Mouse (Mus musculus) granulocyte monocyte progenitor cell, adult 5-6 weeks (primary cell): ENCODE measurements around the gene Hmcn1. TPM values are rescaled to one million over a fixed set of nuclear protein-coding genes. Genes with fewer than 3 reads are reported as not detected.
A peak's percentile ranks its signal among the peaks of the same experiment; 100 is the strongest.

Experiments used
- ATAC-seq: replicated peaks from 2 replicates; pipeline ENCODE4 v1.8.0; 2016; ENCODE audit warnings: mild to moderate bottlenecking, moderate TSS enrichment, inconsistent platforms; ENCODE audit not compliant: poor library complexity, severe bottlenecking
- total RNA-seq, 2 experiments: library from RNA; stranded (forward) in 1 of 2; stranded (reverse) in 1 of 2; fragments of 200-712, 200-1000 nt in 1 of 2; fragments of >200 nt in 1 of 2; fragmentation: Nextera tagmentation in 1 of 2; gene quantifications; 2 replicates each; pipeline ENCODE4 v1.2.3; 2014 to 2017

The Hmcn1 gene
- total RNA-seq, 2 experiments from 2014 or later: not detected

DNA sequence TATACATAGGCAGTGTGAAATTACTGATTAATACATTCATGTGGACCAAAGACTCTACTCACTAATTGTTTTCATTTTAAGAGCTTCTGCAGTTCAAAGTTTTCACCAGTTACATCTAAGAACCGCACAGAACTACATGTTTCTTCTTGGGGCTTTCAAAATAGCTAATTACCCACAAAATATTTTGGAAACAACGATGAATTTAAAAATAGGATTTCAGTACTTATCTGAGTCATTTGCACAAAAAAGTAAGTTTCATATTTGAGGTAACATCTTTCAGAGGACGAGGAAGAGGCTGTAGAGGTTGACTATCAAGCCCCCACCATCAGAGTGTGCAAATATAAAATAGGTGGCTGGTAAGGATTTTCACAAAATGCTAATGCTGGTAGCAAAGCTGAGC is 295.5 kb downstream of the Hmcn1 start:
- no peak for ATAC-seq

DNA sequence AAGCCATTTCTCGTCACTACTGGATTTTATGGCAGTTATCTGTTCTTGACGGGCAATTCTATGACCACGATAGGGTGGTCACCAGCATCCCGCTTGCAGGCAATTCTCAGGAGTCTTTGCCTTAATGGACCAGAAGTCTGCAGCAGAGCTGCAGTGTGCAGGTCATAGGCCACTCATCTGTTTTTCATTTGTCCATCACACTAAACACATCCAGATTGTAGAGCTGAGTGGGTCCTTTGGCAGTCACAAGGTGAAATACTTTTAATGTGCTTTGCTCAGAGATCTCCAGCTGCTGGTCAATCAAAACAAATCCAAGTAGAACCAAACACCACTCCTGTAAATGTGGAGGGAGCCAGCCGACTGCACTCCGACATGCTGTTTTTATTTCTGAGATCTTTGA is 311.2 kb downstream of the Hmcn1 start:
- no peak for ATAC-seq

DNA sequence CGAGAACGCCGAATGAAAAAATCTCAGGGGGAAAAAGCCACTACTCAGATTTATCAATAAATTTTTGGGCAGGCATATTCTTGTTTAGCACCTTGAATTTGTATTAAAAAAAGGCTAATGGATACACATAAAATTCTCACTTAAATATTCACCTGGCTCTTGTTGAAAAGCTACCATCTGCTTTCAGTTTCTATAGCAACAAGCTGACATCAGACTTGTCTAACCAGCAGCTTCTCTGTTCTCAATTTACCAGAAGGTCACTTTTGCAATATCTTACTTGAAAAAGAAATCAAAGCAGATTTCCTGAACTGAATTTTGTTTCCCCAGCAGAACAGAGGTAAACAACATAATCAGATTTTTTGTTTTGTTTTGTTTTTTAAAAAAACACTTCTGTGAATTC is 311.8 kb downstream of the Hmcn1 start:
- ATAC-seq: no peak

DNA sequence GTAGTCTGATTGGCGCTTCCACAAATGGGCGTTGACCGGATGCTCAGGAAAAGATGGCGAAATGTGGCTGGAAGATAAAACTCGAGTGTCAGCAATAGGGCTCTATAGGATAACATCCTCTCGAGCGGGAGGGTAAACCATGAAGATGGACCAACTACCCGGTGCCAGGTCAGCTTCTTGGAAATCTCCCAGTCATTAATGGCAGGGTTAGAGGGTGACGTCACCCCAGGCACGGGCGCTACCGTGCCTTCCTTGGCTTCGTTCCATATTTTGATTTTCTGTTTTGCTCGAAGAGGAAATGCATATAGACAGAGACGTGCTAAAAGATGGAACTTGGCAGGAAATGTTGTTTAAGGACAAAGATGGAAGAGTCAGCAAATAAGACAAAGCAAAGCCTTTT is 312.2 kb downstream of the Hmcn1 start:
- no peak for ATAC-seq

DNA sequence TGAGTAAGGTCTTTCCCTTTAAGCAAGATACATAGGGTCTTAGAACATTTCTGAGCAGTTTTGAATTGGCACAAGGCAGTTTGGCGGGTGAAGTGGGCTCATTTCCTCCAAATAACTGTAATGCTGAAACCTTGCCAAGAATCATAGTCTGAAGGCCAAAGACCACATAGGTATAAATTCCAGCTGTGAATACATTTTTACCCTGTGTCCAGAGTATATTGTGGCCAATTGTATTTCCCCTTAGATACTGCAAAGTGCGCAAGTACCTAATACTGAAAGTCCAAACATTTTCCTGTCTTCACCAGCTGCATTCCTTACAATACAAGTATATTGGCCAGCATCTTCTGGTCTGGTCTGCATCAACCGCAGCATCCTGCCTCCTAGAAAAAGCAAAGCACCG is 312.9 kb downstream of the Hmcn1 start:
- no peak for ATAC-seq

DNA sequence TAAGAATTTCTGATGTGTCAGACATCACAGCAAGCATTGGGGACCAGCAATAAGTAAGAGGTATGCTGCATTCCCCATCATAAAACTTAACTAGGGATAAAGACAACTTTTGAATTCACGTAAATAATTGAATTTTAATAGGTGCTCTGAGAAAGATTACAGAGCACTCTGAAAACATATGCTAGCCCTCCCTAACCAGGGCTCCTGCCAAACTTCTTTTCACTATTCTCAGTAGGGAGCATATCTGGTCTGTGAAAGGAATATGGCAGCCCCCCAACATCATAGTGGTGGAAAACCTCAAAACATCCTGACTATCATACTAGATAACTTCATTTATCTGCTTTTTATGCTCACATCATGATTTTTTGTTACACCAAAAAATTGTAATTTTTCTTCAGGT is 347.9 kb downstream of the Hmcn1 start:
- no peak for ATAC-seq

DNA sequence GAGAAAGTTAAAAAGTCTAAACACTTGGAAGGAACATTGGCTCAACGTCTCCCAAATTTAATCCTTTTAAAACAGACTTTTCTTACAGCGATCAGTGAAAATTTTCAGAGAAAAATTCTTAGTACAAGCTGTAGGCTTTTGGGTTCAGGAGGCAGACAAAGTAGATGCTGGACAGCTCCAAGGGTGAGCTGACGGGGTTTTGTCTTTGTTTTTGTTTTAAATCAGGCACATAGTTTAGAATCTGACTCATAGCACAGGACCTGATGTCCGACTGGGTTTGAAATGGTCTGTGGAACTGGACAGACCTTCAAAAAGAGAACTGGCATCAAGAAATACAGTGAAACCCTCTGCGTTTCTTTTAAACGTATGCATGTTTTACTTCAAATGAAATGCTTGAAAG is 353.7 kb downstream of the Hmcn1 start:
- ATAC-seq: no peak

DNA sequence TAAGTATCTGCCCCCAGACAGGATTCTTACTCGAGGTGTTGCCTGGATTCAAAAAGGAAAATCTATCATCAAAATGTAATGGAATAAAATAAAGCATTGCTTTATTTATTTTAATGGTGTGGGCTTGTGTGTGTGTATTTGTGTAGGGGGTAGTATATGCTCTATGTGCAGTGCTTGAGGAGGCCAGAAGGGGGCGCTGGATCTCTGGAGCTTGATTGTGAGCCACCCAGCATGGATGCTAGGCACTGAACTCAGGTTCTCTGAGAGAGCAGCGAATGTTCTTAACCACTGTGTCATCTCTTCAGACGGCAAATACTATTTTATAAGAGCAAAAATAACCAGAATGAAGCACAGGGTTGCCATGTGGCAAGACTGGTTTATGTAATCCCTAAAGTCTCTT is 360.7 kb downstream of the Hmcn1 start:
- no peak for ATAC-seq

DNA sequence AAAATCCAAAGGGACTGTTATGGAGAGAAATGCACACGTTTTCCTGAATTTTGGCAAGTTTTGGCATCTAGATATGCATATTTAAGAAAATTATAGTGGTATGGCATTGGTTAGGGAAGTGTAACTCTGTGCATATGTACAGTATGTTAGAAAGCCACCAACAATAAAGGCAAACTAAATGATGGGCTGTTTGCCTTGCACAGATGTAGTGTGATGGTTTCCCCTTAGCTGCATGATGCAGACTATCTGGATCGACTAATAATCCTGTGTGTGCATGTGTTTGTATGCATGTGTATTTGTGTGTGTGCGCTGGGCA is 361.4 kb downstream of the Hmcn1 start:
- no peak for ATAC-seq

DNA sequence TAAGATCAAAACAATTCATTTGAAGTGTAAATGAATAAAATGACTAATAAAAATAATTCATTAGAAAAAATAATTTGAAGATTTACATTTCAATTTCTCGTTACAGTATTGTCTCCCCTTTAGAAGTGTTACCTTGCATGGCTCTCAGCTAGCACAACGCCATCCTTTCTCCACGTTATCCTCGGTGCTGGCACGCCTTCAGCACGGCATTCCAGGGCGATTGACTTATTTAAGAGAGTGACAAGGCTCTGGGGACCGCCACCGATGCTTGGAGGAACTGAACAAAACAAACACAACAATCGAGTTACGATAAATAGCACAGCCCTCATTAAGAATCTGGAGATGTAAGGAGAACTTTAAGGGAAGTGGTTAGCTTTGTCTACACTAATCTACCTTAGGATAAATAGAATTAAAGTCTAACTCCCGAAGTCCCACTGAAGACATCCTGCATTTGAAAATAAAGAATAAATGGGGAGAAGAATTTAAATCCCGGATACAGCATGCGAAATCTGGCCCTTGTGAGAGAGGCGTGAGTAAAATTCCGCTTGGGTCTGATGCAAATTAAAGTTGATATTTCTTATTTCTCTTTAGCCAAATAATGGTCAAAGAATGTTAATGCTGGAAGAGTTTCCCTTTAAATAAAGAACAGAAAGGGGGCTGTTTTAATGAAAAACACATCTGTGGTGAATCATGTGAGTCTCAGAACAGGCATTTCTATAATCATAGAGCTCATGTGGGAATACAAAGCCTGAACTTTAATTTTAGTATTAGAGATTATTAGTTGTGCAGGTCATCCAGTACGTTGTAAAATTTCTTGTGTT is 362.0 kb downstream of the Hmcn1 start:
- no peak for ATAC-seq

DNA sequence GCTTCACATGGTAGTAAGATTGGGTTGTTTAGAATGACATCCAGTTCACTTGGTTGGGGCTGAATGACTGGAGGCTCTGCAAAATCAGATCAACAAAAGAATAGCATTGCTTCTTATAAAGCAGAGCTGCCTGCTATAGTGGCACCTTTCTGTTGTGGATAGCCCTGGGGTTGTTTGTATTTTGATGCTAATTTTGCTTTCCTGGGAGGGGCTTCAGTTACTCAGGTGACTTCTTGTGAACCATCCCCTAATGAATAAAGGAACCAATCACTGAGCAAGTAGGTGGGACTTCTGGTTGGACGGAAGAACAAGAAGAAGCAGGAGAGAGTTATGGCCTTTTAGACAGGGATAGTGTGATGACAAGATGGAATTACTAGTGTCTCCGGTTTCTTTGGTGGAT is 370.0 kb downstream of the Hmcn1 start:
- no peak for ATAC-seq

DNA sequence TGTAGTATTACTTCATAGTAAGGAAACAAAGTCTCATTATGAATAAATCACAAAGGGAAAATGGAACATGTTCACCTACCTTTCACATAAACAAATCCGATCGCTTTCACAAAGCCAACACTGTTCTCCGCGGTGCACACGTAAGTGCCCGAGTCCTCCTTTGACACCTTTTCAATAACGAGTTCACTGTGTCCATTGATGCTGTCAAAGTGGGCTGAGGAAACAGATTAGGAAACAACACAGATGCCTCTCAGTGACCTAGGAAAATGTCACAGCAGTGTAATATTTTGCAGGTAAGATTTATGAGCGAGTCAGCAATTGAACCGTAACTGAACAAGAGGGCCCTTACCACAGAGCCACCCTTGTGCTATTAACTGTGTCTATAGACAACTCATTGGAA is 382.7 kb downstream of the Hmcn1 start:
- ATAC-seq: no peak

DNA sequence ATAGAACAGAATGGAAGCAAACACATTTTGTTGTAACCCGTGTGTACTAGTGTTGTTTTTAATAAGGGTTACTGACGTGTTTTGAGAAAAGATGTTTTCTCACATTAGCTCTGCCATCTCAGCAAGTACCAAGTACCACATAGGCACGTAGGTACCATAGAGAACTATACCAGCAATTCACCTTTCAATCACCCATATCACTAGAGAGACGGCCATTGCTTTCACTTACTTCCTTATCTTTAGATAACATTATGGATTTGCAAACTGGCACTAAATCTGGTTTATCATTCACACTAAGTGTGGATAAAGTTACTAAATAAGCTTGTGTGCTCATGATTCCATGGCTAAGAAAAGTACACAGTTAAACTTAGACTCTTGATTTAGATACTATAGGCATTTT is 387.1 kb downstream of the Hmcn1 start:
- no peak for ATAC-seq

DNA sequence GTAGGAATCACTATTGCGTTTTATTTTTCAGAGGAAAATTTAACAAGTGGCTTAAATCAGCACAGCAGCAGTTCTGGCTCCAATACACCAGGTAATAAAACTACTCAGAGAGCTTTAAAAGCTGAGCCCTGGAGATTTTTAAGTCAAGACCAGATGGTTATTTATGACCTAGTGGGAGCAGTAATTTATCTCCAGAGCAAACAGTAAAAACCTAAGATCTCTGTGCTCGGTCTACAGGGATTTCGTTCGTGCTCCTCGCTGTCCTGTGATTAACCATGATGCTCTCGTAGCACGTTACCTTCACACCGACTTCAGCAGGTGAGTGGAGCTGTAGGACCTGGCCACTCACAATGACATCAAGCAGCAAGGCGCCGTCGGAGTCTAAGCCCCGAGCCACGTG is 399.6 kb downstream of the Hmcn1 start:
- no peak for ATAC-seq

DNA sequence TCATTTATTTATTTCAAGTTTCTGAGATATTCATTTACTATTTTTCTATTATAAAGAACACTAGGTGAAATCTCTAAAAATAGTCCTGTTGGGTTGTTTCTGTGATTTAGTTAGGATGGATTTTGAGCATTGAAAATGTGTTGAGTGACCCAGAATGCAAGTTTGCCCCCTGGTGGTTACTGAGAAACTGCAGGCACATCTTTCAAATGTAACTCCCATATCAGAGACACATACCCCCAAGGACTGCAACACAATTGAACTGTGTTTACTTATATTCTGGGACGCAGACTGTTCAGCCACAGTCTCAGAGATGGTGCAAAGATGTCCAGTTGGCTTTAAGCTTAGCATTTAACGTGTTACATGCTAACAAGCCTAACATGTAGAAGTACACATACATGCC is 402.0 kb downstream of the Hmcn1 start:
- peak; percentile 67; the same call in 1 of the 2 replicates for ATAC-seq

DNA sequence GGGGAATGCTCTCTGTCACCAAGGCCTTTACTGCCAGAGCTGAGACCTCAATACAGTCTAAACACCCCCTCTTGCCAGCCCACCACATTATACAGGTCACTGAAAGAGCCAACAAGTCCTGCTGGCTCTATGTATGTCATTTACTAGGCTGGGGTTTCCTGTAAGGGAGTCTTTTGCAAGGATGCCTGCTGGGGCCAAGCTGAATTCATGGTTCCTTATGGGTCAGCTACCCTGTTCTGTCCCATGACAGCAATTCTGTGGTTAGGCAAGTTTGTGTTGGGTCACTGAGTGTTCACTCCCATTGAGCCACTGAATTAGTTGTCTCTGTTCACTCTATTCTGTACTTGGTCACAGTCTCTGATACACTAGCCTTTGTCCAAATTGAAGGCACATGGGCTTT is 405.8 kb downstream of the Hmcn1 start:
- no peak for ATAC-seq

DNA sequence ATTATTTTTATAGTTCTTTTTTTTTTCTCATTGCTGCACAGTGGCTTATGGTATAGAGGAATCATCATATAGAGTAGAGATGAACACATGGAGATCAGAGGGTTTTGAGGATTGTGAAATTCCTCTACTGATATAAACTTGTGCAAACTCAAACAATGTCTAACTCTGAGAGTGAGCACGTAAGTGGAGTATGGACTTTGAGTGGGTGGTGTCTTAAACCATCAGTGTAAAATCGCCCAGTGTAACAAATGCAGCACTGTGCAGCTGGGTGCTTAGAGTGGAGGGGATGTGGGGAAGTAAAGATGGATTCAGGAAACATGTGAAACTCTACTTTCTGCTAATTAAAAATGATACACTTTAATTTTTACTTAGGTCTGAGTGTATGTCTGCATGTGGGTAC is 408.8 kb downstream of the Hmcn1 start:
- no peak for ATAC-seq

DNA sequence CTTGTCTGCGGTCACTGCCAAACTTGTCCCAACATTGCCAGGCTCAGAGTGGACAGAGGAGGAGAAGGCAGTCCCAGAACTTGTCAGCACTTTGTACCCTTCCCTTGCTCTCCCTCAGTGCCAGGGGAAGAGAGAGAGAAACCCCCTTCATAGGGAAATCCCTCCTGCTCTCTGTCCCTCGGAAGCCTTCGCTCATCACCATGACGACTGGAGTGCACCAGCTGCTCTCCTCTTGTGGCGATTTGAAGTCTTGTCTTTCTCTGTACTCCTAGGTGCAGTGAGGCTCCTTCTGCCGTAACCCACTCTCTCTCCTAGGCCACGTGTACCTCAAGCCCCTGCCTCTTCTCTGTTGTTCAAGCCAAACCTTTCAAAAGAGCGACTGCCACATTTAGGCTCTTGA is 409.5 kb downstream of the Hmcn1 start:
- ATAC-seq: no peak

DNA sequence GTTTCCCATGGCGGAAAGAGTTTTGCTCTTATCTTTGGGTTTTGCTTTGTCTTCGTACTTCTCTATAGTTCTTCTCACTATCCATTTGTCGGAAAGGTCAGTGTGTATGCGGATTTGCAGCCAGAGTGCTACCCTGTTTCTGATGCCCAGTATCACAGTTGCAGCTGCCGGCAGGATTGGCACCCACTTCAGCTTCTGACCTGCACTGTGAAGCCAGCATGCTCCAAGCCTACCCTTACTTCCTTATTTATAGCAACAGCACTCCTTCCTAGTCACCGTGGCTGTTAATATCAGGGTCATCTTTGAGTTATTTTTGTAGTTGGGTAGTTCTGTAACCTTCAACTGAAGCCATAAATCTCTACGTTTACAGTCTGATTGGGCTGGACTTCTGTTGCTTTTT is 412.7 kb downstream of the Hmcn1 start:
- no peak for ATAC-seq

DNA sequence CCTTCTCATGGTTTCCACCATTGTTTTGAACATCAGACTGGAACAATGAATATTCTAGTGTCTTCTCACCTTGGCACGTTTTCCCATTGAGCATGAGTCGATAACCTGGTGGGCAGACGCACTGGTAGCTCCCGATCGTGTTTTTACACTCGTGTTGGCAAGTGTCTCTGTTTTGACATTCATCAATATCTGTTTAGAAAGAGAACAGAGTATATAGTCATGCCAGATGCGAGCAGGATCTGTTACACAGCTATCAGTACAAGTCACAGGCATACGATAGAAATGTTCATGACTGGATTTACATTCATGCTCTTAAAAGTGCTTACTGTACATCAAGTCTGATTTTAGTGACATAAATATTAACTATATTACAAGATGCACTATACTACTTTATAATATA is 419.8 kb downstream of the Hmcn1 start:
- ATAC-seq: no peak

DNA sequence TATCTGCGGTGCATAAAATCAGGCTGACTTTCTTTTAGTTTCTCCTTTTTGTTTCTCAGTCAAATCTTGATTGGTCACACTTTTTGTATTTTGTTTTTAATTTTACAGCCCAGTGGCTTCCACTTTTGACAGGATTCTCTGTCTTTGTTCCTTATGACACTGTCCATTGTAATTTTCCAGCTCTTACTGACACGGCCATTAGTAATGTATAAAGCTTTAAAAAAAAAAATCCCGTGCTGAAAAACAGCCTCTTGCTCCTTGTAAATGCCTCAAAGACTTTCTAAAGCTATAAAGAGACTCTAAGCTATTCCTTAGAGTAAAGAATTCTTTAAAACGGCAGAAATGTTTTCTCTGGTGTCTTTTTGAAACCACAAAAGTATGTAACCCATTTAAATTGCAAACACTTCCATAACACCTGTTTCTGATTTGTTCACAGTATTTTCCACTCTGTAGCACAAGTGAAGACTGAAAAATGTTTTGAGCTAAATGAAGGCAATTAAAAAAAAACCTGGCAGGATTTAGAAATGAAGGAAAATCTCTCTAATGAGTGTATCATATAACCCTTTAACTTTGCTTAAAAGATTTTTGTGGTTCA is 422.6 kb downstream of the Hmcn1 start:
- ATAC-seq: no peak

DNA sequence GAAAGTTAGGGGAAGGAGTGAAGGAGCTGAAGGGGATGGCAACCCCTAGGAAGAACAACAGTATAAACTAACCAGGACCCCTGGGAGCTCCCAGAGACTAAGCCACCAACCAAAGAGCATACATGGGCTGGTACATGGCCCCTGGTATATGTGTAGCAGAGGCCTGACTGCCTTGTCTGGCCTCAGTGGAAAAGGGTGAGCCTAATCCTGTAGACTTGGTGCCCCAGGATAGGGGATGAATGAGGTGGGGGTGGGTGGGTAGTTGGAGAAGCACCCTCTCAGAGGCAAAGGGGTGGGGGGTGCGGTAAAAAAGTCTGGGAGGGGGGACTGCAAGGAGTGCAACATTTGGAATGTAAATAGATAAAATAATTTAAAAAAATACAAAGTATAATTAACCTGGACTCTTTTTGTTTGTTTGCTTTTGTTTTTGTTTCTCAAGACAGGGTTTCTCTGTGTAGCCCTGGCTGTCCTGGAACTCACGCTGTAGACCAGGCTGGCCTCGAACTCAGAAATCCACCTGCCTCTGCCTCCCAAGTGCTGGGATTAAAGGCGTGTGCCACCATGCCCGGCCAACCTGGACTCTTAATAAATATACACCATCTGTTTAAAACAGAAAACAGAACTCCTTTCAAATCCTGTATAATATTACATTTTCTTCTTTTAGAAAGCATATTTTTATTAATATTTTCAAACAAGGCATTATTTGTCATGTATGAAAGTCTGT is 423.3 kb downstream of the Hmcn1 start:
- no peak for ATAC-seq
